Mouse (Mus musculus): ENCODE measurements around the gene Nanos1. TPM values are rescaled to one million over a fixed set of nuclear protein-coding genes. Genes with fewer than 3 reads are reported as not detected.

The Nanos1 gene
- polyA plus RNA-seq, 1 experiment, result 0.48 TPM

DNA sequence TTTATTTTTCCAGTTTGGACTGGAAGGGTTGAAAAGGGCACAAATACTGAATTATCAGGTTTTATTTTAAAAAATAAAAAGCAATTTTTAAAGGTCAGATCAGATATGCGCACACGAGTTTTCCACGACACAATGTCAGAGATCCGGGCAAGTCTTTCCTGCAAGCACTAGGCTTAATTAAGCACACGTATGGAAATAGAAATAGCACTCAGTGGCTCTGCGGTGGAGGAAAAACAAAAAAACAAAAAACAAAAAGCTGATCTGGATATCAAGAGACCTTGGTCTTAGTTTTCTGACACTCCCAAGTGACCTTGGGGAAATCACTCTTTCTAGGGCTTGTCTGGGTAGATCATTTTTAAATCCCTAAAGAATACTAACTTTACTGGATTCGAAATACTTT is 33.7 kb downstream of the Nanos1 start:
- no peak for TF ChIP-seq POLR2A (IDR thresholded peaks at IDR 0.05; ENCODE audit: low read depth, low read length)
- no peak for TF ChIP-seq CTCF (IDR thresholded peaks at IDR 0.05; ENCODE audit: extremely low read depth, insufficient read length, insufficient replicate concordance, low read depth, low read length)
- Histone ChIP-seq H3K4me3 (ENCODE audit: low read depth, low read length) (peak overlapping the region; percentile 83), H3K27ac (ENCODE audit: insufficient read depth, low read depth, low read length) (peak overlapping the region; percentile 82), H3K4me1 (ENCODE audit: control insufficient read depth, insufficient read depth, insufficient read length, low read length) (peaks cover 5% of the 10 kb centered on the region; the same call in 1 of the 2 replicates), H3K36me3 (ENCODE audit: control insufficient read depth, insufficient read depth, low read length) (no peaks in the 10 kb centered on the region), H3K27me3 (ENCODE audit: control insufficient read depth, insufficient read depth, low read length) (no peaks in the 10 kb centered on the region)
- WGBS, result 1% methylated on average over 7 of the region's 7 CpGs

DNA sequence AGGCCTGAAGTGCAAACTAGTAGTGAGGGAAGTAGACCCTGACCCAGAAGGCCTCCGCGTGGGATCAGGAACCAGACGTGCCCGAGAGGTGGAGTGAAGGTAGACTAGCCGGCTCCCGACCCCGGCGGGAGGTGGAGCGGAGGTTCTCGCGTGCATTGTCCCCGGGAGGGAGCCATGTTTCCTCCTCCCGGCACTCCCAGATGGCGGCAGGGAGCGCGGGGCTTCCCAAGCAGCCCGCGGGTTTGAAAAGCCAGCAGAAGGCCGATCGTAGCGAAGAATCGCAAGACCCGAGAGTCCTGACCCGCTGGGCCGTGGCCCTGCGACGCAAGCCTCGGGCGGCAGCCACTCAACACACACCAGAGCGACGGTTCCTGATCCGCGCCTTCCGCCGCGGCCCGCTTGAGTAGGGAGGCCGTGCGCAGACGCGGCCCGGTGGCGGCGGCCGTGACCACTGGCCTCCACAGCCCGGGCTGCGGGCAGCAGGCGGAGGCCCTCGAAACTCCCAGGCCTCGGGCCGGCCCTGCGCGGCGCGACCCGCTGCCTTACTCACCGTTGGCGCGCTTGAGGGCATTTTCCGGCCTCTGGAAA is 34.2 kb downstream of the Nanos1 start:
- Histone ChIP-seq H3K27ac (ENCODE audit: insufficient read depth, low read depth, low read length) (peak overlapping the region; percentile 82), H3K36me3 (ENCODE audit: control insufficient read depth, insufficient read depth, low read length) (no peaks in the 10 kb centered on the region), H3K4me1 (ENCODE audit: control insufficient read depth, insufficient read depth, insufficient read length, low read length) (peaks cover 5% of the 10 kb centered on the region; the same call in 1 of the 2 replicates), H3K27me3 (ENCODE audit: control insufficient read depth, insufficient read depth, low read length) (no peaks in the 10 kb centered on the region), H3K4me3 (ENCODE audit: low read depth, low read length) (peak overlapping the region; percentile 83)
- WGBS, result under 1% methylated on average over 60 of the region's 60 CpGs
- TF ChIP-seq POLR2A (IDR thresholded peaks at IDR 0.05; ENCODE audit: low read depth, low read length), result no peak

DNA sequence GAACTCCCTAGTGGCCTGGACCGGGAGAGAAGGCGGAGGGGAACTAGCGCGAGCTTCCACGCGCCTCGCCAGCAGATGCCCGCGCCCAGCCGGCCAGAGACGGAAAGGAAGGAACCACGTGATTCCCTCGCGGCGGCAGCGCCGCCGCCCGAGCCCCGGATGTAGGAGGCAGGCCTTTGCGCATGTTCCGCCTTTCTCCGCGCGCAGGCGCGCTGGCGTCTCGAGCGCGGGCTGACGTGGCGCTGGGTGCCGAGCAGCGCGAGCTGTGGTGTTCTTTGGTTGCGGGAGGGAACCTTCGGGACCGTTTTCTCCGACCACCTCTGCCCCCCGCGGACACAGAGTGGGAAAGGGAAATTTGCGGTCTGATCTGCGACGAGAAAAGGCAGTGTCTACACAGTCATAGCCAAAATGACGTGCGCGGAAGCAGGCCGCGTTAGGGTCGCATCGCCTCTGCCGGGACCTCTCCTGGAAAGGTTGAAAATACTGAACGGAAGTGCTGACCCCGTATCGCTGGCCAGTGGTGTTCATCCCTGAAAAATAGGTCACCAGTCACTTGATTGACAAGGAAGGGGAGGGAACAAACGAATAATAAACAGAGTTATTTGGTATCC is 34.9 kb downstream of the Nanos1 start, which contains the start of gene Eif3a:
Eif3a (minus strand) TSS at position 108 of the 611 bp plus-strand sequence.
- TF ChIP-seq CTCF (IDR thresholded peaks at IDR 0.05; ENCODE audit: extremely low read depth, insufficient read length, insufficient replicate concordance, low read depth, low read length) (no peak), POLR2A (IDR thresholded peaks at IDR 0.05; ENCODE audit: low read depth, low read length) (peak; percentile 99)
- H3K4me1 ChIP-seq (ENCODE audit: control insufficient read depth, insufficient read depth, insufficient read length, low read length), result peaks cover 5% of the 10 kb centered on the region; the same call in 1 of the 2 replicates
- H3K27me3 ChIP-seq (ENCODE audit: control insufficient read depth, insufficient read depth, low read length), result no peaks in the 10 kb centered on the region
- H3K27ac ChIP-seq (ENCODE audit: insufficient read depth, low read depth, low read length), result peak within 1 kb of the TSS; percentile 98
- H3K4me3 ChIP-seq (ENCODE audit: low read depth, low read length), result peak within 1 kb of the TSS; percentile 83
- under 1% methylated on average over 57 of the region's 57 CpGs for WGBS
- no peaks in the 10 kb centered on the region for H3K36me3 ChIP-seq (ENCODE audit: control insufficient read depth, insufficient read depth, low read length)

DNA sequence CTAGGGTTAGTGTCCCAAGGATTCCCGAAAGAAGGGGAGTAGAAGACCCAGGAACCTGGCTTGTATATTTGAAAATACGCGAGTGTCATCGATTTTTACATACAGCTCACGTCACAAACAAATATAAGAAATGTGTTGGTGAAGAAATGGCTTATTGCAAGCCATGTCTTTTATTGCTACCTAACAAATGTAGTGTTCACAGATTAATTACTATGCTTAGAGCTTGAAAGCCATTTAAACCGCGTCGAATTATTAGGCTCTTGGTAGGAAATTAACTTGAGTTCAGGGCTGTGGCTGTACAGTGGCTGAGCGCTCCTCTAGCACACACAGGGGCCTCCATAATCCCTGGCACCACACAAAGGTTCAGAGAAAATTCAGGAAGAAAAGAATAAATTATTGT is 35.4 kb downstream of the Nanos1 start:
- peaks cover 2% of the 10 kb centered on the region; the same call in 1 of the 2 replicates for H3K4me1 ChIP-seq (ENCODE audit: control insufficient read depth, insufficient read depth, insufficient read length, low read length)

DNA sequence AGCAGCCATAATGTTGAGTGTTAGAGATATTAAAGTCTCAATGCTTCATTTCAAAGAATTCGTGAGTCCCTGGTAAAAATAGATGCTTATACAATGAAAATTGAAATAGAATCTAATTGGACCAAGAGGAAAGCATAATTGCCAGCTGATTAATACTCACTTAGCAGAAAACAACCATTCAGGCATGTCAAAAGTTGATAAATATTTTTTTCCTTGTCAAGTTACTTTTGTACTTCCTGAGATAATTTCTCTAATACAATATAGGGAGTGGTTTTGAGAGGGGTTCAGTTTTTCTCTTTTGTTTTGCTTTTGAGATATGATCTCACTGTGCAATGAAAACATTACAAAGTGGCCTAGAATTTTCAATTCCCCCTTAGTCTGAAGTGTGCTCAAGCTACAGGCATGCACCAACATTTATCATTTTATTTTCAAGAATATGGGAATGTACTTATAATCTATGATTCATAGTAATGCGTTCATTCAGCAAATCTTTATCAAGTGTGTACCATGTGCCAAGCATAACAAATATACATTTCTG is 37.5 kb downstream of the Nanos1 start:
- Histone ChIP-seq H3K4me1 (ENCODE audit: control insufficient read depth, insufficient read depth, insufficient read length, low read length) (no peaks in the 10 kb centered on the region), H3K4me3 (ENCODE audit: low read depth, low read length) (no peak overlapping the region), H3K36me3 (ENCODE audit: control insufficient read depth, insufficient read depth, low read length) (no peaks in the 10 kb centered on the region), H3K27me3 (ENCODE audit: control insufficient read depth, insufficient read depth, low read length) (no peaks in the 10 kb centered on the region), H3K27ac (ENCODE audit: insufficient read depth, low read depth, low read length) (no peak overlapping the region)
- TF ChIP-seq POLR2A (IDR thresholded peaks at IDR 0.05; ENCODE audit: low read depth, low read length), result no peak
- TF ChIP-seq CTCF (IDR thresholded peaks at IDR 0.05; ENCODE audit: extremely low read depth, insufficient read length, insufficient replicate concordance, low read depth, low read length), result no peak
- WGBS, result 84% methylated on average over 2 of the region's 2 CpGs

More for the DNA sequence above, 35.4 kb downstream of the Nanos1 start:
- no peaks in the 10 kb centered on the region for H3K27me3 ChIP-seq (ENCODE audit: control insufficient read depth, insufficient read depth, low read length)
- H3K4me3 ChIP-seq (ENCODE audit: low read depth, low read length), result peak overlapping the region; percentile 83; the same call in 1 of the 2 replicates
- no peaks in the 10 kb centered on the region for H3K36me3 ChIP-seq (ENCODE audit: control insufficient read depth, insufficient read depth, low read length)
- peak overlapping the region; percentile 98 for H3K27ac ChIP-seq (ENCODE audit: insufficient read depth, low read depth, low read length)
- 7% methylated on average over 9 of the region's 9 CpGs for whole genome bisulfite sequencing
- TF ChIP-seq CTCF (IDR thresholded peaks at IDR 0.05; ENCODE audit: extremely low read depth, insufficient read length, insufficient replicate concordance, low read depth, low read length) (no peak), POLR2A (IDR thresholded peaks at IDR 0.05; ENCODE audit: low read depth, low read length) (no peak)

DNA sequence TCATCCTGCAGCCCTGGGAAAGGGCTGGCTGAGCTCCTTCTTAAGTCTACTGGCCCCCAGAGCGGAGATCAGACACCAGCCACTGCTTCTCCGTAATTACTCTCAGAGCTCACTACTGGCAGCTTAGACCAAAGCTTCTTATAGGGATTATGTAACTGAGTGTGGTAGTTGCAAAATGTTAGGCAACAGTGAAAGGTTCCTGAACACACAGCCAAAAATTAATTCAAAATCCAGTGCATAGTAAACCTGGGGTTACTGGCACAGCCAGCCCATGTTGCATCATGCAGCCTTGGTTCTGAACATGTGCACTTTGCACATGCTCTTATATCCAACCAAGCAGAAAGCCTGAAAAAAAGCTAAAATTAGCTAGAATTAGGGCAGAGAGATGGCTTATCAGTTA is 39.5 kb downstream of the Nanos1 start:
- no peak overlapping the region for H3K27ac ChIP-seq (ENCODE audit: insufficient read depth, low read depth, low read length)
- no peaks in the 10 kb centered on the region for H3K36me3 ChIP-seq (ENCODE audit: control insufficient read depth, insufficient read depth, low read length)
- H3K4me3 ChIP-seq (ENCODE audit: low read depth, low read length), result no peak overlapping the region
- H3K4me1 ChIP-seq (ENCODE audit: control insufficient read depth, insufficient read depth, insufficient read length, low read length), result no peaks in the 10 kb centered on the region
- 93% methylated on average over 2 of the region's 2 CpGs for WGBS
- no peaks in the 10 kb centered on the region for H3K27me3 ChIP-seq (ENCODE audit: control insufficient read depth, insufficient read depth, low read length)
- TF ChIP-seq POLR2A (IDR thresholded peaks at IDR 0.05; ENCODE audit: low read depth, low read length), result no peak
- no peak for TF ChIP-seq CTCF (IDR thresholded peaks at IDR 0.05; ENCODE audit: extremely low read depth, insufficient read length, insufficient replicate concordance, low read depth, low read length)

DNA sequence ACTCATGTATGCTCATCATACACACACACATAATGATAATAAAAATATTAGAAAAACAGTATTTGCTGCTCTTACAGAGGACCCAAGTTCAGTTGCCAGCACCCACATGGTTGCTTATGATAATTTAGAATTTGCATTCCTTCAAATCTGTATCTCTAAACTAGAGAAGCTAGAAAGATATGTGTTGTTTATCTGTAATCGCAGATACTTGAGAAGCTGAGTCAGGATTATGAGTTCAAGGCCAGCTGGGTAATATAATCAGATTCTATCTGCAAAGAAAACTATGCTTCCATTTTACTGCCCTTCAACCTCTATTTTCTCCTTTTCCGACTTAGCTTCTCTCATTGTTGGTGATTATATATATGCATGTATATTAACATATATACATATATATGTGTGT is 41.6 kb downstream of the Nanos1 start:
- Histone ChIP-seq H3K4me3 (ENCODE audit: low read depth, low read length) (no peak overlapping the region), H3K27ac (ENCODE audit: insufficient read depth, low read depth, low read length) (no peak overlapping the region), H3K4me1 (ENCODE audit: control insufficient read depth, insufficient read depth, insufficient read length, low read length) (no peaks in the 10 kb centered on the region), H3K36me3 (ENCODE audit: control insufficient read depth, insufficient read depth, low read length) (no peaks in the 10 kb centered on the region), H3K27me3 (ENCODE audit: control insufficient read depth, insufficient read depth, low read length) (no peaks in the 10 kb centered on the region)
- TF ChIP-seq POLR2A (IDR thresholded peaks at IDR 0.05; ENCODE audit: low read depth, low read length), result no peak
- no peak for TF ChIP-seq CTCF (IDR thresholded peaks at IDR 0.05; ENCODE audit: extremely low read depth, insufficient read length, insufficient replicate concordance, low read depth, low read length)
- WGBS, result 84% methylated on average over 2 of the region's 2 CpGs

All from small intestine, adult 2 months (tissue).